Mouse (Mus musculus) adipose tissue, adult 10 weeks (tissue): Measurements from ENCODE around the gene Zfp60. TPM values are rescaled to one million over a fixed set of nuclear protein-coding genes. Genes with fewer than 3 reads are reported as not detected.

Experiments
- polyA plus RNA-seq: library from polyadenylated mRNA; stranded (reverse); fragments of 350-450 nt; fragmentation: Illumina TruSeq; extraction: RNeasy Lipid Tissue Mini Kit (QIAGEN cat#74804); gene quantifications from one replicate; pipeline ENCODE4 v1.2.3, GENCODE M21; 2014; ENCODE audit warnings: low read depth, low replicate concordance

Gene Zfp60
- 8.6 TPM for polyA plus RNA-seq

DNA sequence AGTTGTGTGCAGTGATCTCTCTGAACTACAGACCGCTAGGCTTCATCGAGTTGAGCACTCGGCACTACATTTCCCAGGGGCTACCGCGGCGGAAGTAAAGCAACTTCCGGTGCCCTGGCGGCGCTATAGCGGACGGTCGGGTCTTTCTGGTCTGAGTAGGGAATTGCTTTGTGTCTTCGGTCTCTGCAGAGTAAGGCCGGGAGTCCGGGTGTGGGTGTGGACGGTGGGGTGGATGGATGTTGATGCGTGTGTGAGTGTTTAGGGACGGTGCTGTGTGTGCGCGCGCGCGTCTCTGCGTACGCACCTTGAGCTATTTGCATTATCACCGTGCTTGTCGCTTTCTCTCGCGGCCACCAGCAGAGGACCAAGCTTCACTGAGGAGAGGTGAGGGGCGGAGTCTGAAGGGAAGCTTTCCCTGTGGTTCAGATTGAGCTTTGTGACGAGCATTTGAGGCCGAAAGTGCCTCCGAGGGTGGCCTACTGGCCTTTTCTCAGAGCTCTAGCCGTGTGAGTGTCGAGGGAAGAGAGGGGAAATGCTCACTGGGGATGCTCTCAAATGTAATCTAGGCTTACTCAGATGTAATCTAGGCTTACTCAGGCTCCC is at the start of gene Zfp60:
Zfp60 (plus strand) TSS at position 109 of the 603 bp plus-strand sequence.

GRCm38 (mm10) chr7:27688815-27689612 is 42.2 kb upstream of the Zfp60 start, which contains the start of gene Zfp607b:
Zfp607b (plus strand) TSS chr7:27689340.

Other genes with a start within 250 kb of the Zfp60 start
- gene Sertad1, start 244.5 kb upstream of the Zfp60 start, polyA plus RNA-seq = 16.7 TPM
- 2.0 TPM for gene Prx, start 232.1 kb upstream of the Zfp60 start, polyA plus RNA-seq
- 1.7 TPM for gene Hipk4, start 208.1 kb upstream of the Zfp60 start, polyA plus RNA-seq
- gene Pld3, start 178.2 kb upstream of the Zfp60 start, polyA plus RNA-seq = 98.1 TPM
- gene 2310022A10Rik, start 178.2 kb upstream of the Zfp60 start, polyA plus RNA-seq = 13.5 TPM
- gene Akt2, start 139.8 kb upstream of the Zfp60 start, polyA plus RNA-seq = 123 TPM
- gene Ttc9b, start 77.5 kb upstream of the Zfp60 start, polyA plus RNA-seq = not detected
- 15.8 TPM for gene Map3k10, start 56.8 kb upstream of the Zfp60 start, polyA plus RNA-seq
- gene Zfp607b, start 42.0 kb upstream of the Zfp60 start, polyA plus RNA-seq = 2.6 TPM
- gene Zfp626, start 75.8 kb downstream of the Zfp60 start, polyA plus RNA-seq = 5.7 TPM
- 4.5 TPM for gene Zfp59, start 107.2 kb downstream of the Zfp60 start, polyA plus RNA-seq
- gene Zfp607a, start 126.1 kb downstream of the Zfp60 start, polyA plus RNA-seq = 2.3 TPM
- gene Zfp974, start 198.1 kb downstream of the Zfp60 start, polyA plus RNA-seq = 8.7 TPM
- gene Zfp780b, start 247.8 kb downstream of the Zfp60 start, polyA plus RNA-seq = 6.8 TPM